Mouse (Mus musculus) hindbrain, embryonic 15.5 days (tissue): ENCODE data around the gene Sgf29. TPM values are rescaled to one million over a fixed set of nuclear protein-coding genes. Genes with fewer than 3 reads are reported as not detected.

Source experiments
- ATAC-seq: fragments of 200-750 bp; cut with Nextera tagmentation; 2 replicates; pipeline ENCODE4 v1.8.0; 2017; ENCODE audit warnings: low read depth, moderate number of reproducible peaks, moderate TSS enrichment; ENCODE audit not compliant: low FRiP score
- H3K27ac ChIP-seq: fragments of 300-500 bp; sonication (generic); replicated peaks from 2 replicates; pipeline ENCODE4 v1.5.1; 2015; ENCODE audit warnings: mild to moderate bottlenecking, inconsistent platforms
- H3K27me3 ChIP-seq: fragments of 300-500 bp; sonication (generic); 2 replicates; pipeline ENCODE4 v1.6.1; 2015; ENCODE audit warnings: control low read depth, inconsistent platforms
- H3K36me3 ChIP-seq: fragments of 300-500 bp; sonication (generic); 2 replicates; pipeline ENCODE4 v1.6.1; 2015; ENCODE audit warnings: control low read depth, inconsistent platforms
- H3K4me1 ChIP-seq: fragments of 300-500 bp; sonication (generic); replicated peaks from 2 replicates; pipeline ENCODE4 v1.6.1; 2015; ENCODE audit warnings: control low read depth, inconsistent platforms
- H3K4me2 ChIP-seq: fragments of 300-500 bp; sonication (generic); 2 replicates; pipeline ENCODE4 v1.6.1; 2015; ENCODE audit warnings: moderate library complexity, mild to moderate bottlenecking, inconsistent platforms
- H3K4me3 ChIP-seq: fragments of 300-500 bp; sonication (generic); 2 replicates; pipeline ENCODE4 v1.5.1; 2015; ENCODE audit warnings: mild to moderate bottlenecking, inconsistent platforms
- H3K9ac ChIP-seq: fragments of 300-500 bp; sonication (generic); 2 replicates; pipeline ENCODE4 v1.6.1; 2015; ENCODE audit warnings: inconsistent platforms
- H3K9me3 ChIP-seq: fragments of 300-500 bp; sonication (generic); 2 replicates; pipeline ENCODE4 v1.6.1; 2016; ENCODE audit warnings: control low read depth, inconsistent platforms
- WGBS: fragments of 180-500 bp; shearing (Covaris S2); methylation state at CpG from one replicate; pipeline ENCODE4 v1.1.7; 2015; 5-methylcytosine and 5-hydroxymethylcytosine counted together
- polyA plus RNA-seq: library from polyadenylated mRNA; unstranded; fragments of >200 nt; fragmentation: Nextera tagmentation; extraction: Ambion mirVana; gene quantifications from 2 replicates; pipeline ENCODE4 v1.2.1, GENCODE M21; 2015

Gene Sgf29
- polyA plus RNA-seq, 1 experiment from 2014 or later = 58.7 TPM

DNA sequence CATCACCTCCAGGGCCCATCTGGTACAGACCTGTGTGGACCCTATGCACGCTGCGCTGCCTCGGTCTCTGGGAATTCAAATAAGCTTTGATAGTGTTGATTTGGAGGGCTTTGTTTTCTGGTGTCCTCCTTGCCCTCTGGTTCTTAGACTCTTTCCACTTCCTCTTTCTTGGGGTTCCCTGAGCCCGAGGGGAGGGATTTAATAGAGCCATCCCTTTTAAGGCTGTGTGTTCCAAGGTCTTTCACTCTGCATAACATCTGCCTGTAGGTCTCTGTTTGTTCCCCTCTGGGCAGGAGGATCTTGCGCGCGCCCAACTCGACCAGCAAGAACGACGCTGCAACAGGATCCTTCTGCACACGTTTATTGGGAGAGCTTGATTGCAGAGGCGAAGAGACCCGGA is 72.5 kb downstream of the Sgf29 start:
- Histone ChIP-seq H3K36me3 (no peaks in the 10 kb centered on the region), H3K27ac (no peak overlapping the region), H3K27me3 (no peaks in the 10 kb centered on the region), H3K4me3 (no peak overlapping the region), H3K9me3 (no peaks in the 10 kb centered on the region), H3K9ac (no peak overlapping the region), H3K4me1 (no peaks in the 10 kb centered on the region), H3K4me2 (no peak overlapping the region)
- WGBS = 94% methylated on average over 13 of the region's 13 CpGs
- no peak for ATAC-seq

Other genes with a start within 250 kb of the Sgf29 start
- gene Cd19, start 234.4 kb upstream of the Sgf29 start, polyA plus RNA-seq = 0.06 and 0.08 TPM in 2 replicates
- 22.8 and 24.2 TPM in 2 replicates for gene Rabep2, start 220.6 kb upstream of the Sgf29 start, polyA plus RNA-seq
- gene Atp2a1, start 186.2 kb upstream of the Sgf29 start, polyA plus RNA-seq = 0.55 and 0.71 TPM in 2 replicates
- gene Sh2b1, start 173.9 kb upstream of the Sgf29 start, polyA plus RNA-seq = 70.9 and 77.1 TPM in 2 replicates
- gene Tufm, start 161.9 kb upstream of the Sgf29 start, polyA plus RNA-seq = 126 and 130 TPM in 2 replicates
- 68.6 and 75.7 TPM in 2 replicates for gene Atxn2l, start 145.9 kb upstream of the Sgf29 start, polyA plus RNA-seq
- gene Eif3c, start 82.9 kb upstream of the Sgf29 start, polyA plus RNA-seq = 176 and 179 TPM in 2 replicates
- gene Apobr, start 64.4 kb upstream of the Sgf29 start, polyA plus RNA-seq = 0.46 and 0.52 TPM in 2 replicates
- 33.4 and 37.2 TPM in 2 replicates for gene Cln3, start 63.5 kb upstream of the Sgf29 start, polyA plus RNA-seq
- not detected in 2 replicates for gene Il27, start 54.4 kb upstream of the Sgf29 start, polyA plus RNA-seq
- 11.7 and 14.9 TPM in 2 replicates for gene Nupr1, start 18.4 kb upstream of the Sgf29 start, polyA plus RNA-seq
- gene Sult1a1, start 27.1 kb downstream of the Sgf29 start, polyA plus RNA-seq = 7.3 and 10.5 TPM in 2 replicates
- gene Bola2, start 46.1 kb downstream of the Sgf29 start, polyA plus RNA-seq = 139 and 143 TPM in 2 replicates
- gene Slx1b, start 46.5 kb downstream of the Sgf29 start, polyA plus RNA-seq = 16.2 and 16.7 TPM in 2 replicates
- gene Coro1a, start 58.5 kb downstream of the Sgf29 start, polyA plus RNA-seq = 104 and 108 TPM in 2 replicates
- 107 and 115 TPM in 2 replicates for gene Mapk3, start 110.3 kb downstream of the Sgf29 start, polyA plus RNA-seq
- gene Gdpd3, start 117.0 kb downstream of the Sgf29 start, polyA plus RNA-seq = 1.5 TPM in 2 replicates
- gene Ypel3, start 127.6 kb downstream of the Sgf29 start, polyA plus RNA-seq = 191 and 203 TPM in 2 replicates
- gene Tbx6, start 132.2 kb downstream of the Sgf29 start, polyA plus RNA-seq = 0.62 and 0.75 TPM in 2 replicates
- 174 and 176 TPM in 2 replicates for gene Ppp4c, start 143.2 kb downstream of the Sgf29 start, polyA plus RNA-seq
- gene Fam57b, start 148.4 kb downstream of the Sgf29 start, polyA plus RNA-seq = 49.9 and 60.8 TPM in 2 replicates
- 0.43 TPM in 1 of 2 replicates, not detected in the other for gene 4930451I11Rik, start 182.3 kb downstream of the Sgf29 start, polyA plus RNA-seq
- gene Doc2a, start 198.1 kb downstream of the Sgf29 start, polyA plus RNA-seq = 28.2 and 28.8 TPM in 2 replicates
- gene Hirip3, start 212.7 kb downstream of the Sgf29 start, polyA plus RNA-seq = 22.6 and 24.0 TPM in 2 replicates
- gene Ino80e, start 213.1 kb downstream of the Sgf29 start, polyA plus RNA-seq = 91.5 and 94.6 TPM in 2 replicates
- gene Taok2, start 235.4 kb downstream of the Sgf29 start, polyA plus RNA-seq = 56.2 and 58.1 TPM in 2 replicates